Mouse (Mus musculus) natural killer cell, adult 2 months (primary cell): Measurements from ENCODE around the gene Golph3l.
A peak's percentile ranks its signal among the peaks of the same experiment; 100 is the strongest.
"Not testable (repeated sequence)": the region's sequence is repeated elsewhere in the genome, so short reads cannot be mapped to it uniquely, and the experiment has no call there.

ENCODE experiments used
- DNase-seq, 2 experiments: peaks; one replicate each; pipeline ENCODE4 v3.0.0; 2022; ENCODE audit warnings: low spot score in 2 of 2

Gene Golph3l

GRCm38 (mm10) chr3:95588604-95589086 lies at the start of gene Golph3l:
Golph3l (plus strand) TSS chr3:95588934.
- peak; percentile 90 to 92 for DNase-seq

- DNase-seq: no peak
These were observed 49.8 kb upstream of the Golph3l start for GRCm38 (mm10) chr3:95538936-95539335.

GRCm38 (mm10) chr3:95539837-95540236 lies 48.9 kb upstream of the Golph3l start:
- DNase-seq: no peak

GRCm38 (mm10) chr3:95541186-95541585 lies 47.5 kb upstream of the Golph3l start:
- peak in 1 of 2 experiments; percentile 46 for DNase-seq

- DNase-seq: peak in 1 of 2 experiments; percentile 10
These were observed 46.6 kb upstream of the Golph3l start for GRCm38 (mm10) chr3:95542171-95542570.

GRCm38 (mm10) chr3:95542981-95543380 lies 45.8 kb upstream of the Golph3l start:
- DNase-seq: no peak

- DNase-seq: no peak
These were observed 38.6 kb upstream of the Golph3l start for GRCm38 (mm10) chr3:95550176-95550575.

GRCm38 (mm10) chr3:95553986-95554385 lies 34.7 kb upstream of the Golph3l start:
- DNase-seq: no peak

GRCm38 (mm10) chr3:95559437-95559836 lies 29.3 kb upstream of the Golph3l start, which contains the start of gene Hormad1:
Hormad1 (plus strand) TSS chr3:95559677.
- no peak for DNase-seq

GRCm38 (mm10) chr3:95560738-95561137 lies 28.0 kb upstream of the Golph3l start:
- no peak for DNase-seq

- no peak for DNase-seq
These were observed 26.9 kb upstream of the Golph3l start for GRCm38 (mm10) chr3:95561826-95562225.

GRCm38 (mm10) chr3:95569585-95569984 lies 19.1 kb upstream of the Golph3l start:
- no peak for DNase-seq

GRCm38 (mm10) chr3:95587754-95588603 lies 755 bp upstream of the Golph3l start:
- DNase-seq: no peak

- DNase-seq: no peak
These were observed 10.0 kb downstream of the Golph3l start for GRCm38 (mm10) chr3:95598734-95599133.

- no peak for DNase-seq
These were observed 12.6 kb downstream of the Golph3l start for GRCm38 (mm10) chr3:95601287-95601686.

- no peak for DNase-seq
These were observed 17.4 kb downstream of the Golph3l start for GRCm38 (mm10) chr3:95606096-95606495.

GRCm38 (mm10) chr3:95609195-95609594 lies 20.5 kb downstream of the Golph3l start:
- no peak for DNase-seq

GRCm38 (mm10) chr3:95613996-95614395 lies 25.3 kb downstream of the Golph3l start:
- no peak for DNase-seq

- no peak for DNase-seq
These were observed 29.8 kb downstream of the Golph3l start for GRCm38 (mm10) chr3:95618511-95618910.

GRCm38 (mm10) chr3:95621241-95621640 lies 32.5 kb downstream of the Golph3l start:
- no peak for DNase-seq

GRCm38 (mm10) chr3:95622421-95622820 lies 33.7 kb downstream of the Golph3l start:
- DNase-seq: not testable (repeated sequence)

GRCm38 (mm10) chr3:95623551-95623950 lies 34.8 kb downstream of the Golph3l start:
- DNase-seq: no peak

- not testable (repeated sequence) for DNase-seq
These were observed 35.3 kb downstream of the Golph3l start for GRCm38 (mm10) chr3:95623991-95624515.
